Mouse (Mus musculus) 3T3-L1 (cell line): Measurements from ENCODE around the gene Lrp6.
A peak's percentile ranks its signal among the peaks of the same experiment; 100 is the strongest.

ENCODE experiments used
- DNase-seq: peaks from one replicate; pipeline ENCODE4 v3.0.0-alpha.2; 2015; ENCODE audit warnings: low read depth, low spot score

Gene Lrp6

DNA sequence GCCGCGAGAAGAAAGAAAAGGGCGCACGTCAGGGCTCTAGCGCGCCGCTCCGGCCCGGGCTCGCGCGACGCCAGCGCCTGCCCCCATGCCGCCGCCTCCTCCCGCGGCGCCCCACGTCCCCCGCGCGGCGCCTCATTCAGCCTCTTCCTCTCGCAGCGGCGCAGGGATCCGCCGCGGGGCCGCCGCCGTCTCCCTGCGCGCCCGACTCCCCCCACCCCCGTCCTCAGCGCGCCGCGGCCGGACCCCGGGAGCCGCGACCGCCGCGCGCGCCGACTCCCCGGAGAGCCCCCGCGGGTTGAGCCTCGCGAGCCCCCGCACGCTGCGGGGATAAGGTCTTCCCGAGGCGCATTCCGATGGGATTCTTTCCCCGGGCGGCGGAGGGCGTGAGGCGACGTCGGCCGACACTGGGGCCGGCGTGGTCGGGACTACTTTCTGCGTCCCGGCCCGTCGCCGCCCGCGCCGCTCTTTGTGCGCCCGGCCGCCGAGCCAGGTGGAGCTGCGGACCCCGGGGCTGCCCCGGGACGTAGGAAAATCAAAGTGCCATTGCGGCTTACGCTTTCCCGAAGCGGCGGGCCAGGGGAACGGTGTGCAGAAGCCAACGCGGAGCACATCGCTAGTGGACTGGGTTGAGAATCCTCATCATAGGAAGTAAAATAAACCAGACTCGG lies at the start of gene Lrp6:
Gene Lrp6 (minus strand): TSS at position 148 of the 668 bp plus-strand sequence.
- peak; percentile 77 for DNase-seq

GRCm38 (mm10) chr6:134614723-134615648 lies 48.2 kb upstream of the Lrp6 start:
- peak; percentile 97 for DNase-seq

DNA sequence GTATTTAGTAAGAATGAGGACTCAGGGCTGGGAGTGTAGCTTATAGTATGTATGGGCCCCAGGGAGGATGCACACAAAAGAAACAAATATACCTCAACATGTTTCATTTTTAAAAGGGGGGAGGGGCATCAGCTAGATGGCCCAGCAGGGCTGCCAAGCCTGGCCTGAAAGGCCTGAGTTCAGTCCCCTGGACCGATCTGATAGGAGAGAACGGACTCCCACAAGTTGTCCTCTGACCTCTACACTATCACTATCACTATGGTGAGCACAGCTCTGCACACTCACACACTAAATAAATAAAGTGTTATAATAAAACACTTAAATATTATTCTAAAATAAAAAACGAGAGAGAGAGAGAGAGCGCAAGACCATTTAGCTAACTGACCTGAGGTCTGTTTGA lies 47.6 kb upstream of the Lrp6 start:
- no peak for DNase-seq

GRCm38 (mm10) chr6:134611896-134612295 lies 45.1 kb upstream of the Lrp6 start:
- no peak for DNase-seq

DNA sequence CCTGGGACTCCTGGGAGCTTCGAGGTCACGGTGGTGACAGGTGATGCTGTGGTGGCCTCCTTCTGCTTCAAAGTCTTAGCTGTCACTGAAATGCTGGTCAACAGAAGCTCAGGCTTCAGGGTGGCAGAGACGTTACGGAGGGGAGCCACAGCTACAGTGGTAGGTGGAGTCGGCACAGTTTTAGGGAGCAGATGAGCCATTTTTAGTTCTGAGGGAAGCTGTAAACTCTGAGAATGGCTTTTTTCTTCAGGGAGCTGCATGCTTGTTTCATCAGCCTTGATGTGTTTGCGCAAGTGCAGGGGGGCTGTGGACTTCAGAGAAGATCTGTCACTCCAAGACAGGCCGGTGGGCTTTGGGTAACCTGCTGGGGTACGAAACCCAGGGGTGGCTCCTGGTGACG lies 43.6 kb upstream of the Lrp6 start:
- DNase-seq = no peak

GRCm38 (mm10) chr6:134606949-134607746 lies 40.4 kb upstream of the Lrp6 start:
- DNase-seq = peak; percentile 81

- DNase-seq = no peak
Measured at GRCm38 (mm10) chr6:134606540-134606939, 39.8 kb upstream of the Lrp6 start.

GRCm38 (mm10) chr6:134605196-134605595 lies 38.4 kb upstream of the Lrp6 start:
- no peak for DNase-seq

DNA sequence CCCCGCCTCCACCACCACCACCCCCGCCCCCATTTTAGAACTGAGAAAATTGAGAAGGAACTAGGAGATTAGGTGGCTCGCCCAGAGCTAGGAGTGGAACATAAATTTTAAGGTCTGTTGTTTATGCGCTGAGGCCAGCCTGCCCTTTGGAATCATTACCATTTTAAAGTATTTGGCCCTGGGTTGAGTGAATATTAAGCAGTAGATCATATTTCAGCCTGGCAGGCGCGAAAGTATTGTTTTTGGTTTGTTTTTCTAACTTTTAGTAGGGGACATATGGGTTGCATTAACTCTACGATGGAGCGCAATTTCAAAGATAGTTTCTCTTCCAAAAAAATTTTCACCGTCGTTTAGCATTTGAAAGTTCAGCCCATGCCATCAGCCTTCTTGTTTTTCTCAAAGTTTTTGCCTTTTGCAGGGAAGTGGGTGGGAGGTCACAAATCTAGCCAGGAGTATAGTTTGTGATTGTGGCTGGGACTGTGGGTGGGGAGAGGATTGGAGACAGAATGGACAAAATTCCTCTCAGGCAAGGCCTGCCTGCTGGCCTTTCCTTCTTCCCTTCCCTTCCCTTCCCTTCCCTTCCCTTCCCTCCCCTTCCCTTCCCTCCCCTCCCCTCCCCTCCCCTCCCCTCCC lies 35.7 kb upstream of the Lrp6 start:
- peak; percentile 84 for DNase-seq

- DNase-seq = peak; percentile 50
Measured at GRCm38 (mm10) chr6:134601766-134602165, 35.0 kb upstream of the Lrp6 start.

DNA sequence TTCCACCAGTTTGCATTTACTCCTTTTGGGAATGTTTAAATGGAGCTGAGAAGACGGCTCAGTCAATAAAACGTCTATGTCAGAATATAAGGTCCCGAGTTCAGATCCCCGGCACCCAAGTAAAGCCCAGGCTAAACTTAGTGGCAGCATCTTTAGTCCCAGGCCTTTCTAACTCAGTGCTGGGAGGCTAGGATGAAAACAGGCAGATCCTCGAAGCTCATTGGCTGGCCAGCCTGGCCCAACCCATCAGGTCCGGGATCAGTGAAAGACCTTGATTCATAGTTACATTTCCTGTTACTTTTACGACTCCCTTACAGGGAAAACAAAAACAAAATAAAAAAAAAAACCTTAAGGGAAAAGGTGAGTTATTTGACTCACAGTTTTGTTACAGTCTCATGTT lies 34.4 kb upstream of the Lrp6 start:
- DNase-seq = no peak

DNA sequence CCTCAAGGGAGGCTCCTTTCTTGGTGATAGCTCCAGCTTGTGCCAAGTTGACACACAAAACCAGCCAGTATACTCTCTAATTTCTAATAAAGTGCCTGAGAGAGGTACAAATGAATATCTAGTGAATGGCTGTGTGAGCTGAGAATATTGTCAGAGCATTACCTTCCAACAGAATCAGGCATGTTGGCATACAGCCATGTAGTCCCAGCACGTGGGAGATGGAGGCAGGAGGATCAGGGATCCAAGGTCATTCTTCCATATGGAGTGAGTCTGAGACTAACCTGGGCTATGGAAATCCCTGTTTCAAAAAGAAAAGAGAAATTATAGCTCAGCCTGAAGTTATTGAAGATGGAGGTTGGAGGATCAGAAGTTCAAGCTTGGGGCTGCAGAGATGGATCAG lies 32.5 kb upstream of the Lrp6 start:
- DNase-seq = no peak

GRCm38 (mm10) chr6:134597651-134598229 lies 31.0 kb upstream of the Lrp6 start:
- DNase-seq = no peak

GRCm38 (mm10) chr6:134594569-134595442 lies 28.0 kb upstream of the Lrp6 start:
- no peak for DNase-seq

DNA sequence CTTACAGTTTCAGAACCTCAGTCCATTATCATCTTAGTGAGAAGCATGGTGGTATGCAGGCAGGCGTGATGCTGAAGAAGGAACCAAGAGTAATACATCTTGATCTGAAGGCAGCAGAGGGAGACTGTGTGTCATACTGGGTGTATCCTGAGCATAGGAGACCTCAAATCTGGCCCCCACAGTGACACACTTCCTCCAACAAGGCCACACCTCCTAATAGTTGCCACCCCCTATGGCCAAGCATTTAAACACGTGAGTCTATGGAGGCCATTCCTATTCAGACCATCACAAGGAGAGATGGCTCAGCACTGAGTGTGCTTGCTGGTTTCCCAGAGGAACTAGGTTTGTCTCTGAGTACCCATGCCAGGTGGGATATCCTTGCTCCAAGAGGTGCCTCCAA lies 24.8 kb upstream of the Lrp6 start:
- peak; percentile 40 for DNase-seq

GRCm38 (mm10) chr6:134586241-134586640 lies 19.5 kb upstream of the Lrp6 start:
- DNase-seq = no peak

- no peak for DNase-seq
Measured at GRCm38 (mm10) chr6:134584616-134585015, 17.9 kb upstream of the Lrp6 start.

GRCm38 (mm10) chr6:134582110-134582509 lies 15.3 kb upstream of the Lrp6 start:
- no peak for DNase-seq

DNA sequence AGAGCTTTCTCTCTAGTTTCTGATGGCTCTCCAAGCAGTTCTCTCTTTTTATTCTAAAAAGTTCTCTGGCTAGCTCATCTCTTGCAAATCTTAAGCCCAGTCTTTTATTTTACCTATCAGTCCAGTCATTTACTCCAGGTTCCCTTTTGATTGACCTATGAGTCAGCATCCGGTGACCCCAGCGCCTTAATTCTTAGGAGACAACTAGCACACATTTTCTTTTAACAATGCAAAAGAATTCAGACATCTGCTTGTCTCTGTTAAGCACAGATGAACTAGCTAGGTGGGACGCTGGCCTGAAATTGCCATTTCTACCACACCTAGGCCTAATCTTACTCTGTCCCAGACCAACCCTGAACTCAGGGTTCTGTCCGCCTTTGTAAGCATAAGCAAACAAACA lies 12.7 kb upstream of the Lrp6 start:
- no peak for DNase-seq

DNA sequence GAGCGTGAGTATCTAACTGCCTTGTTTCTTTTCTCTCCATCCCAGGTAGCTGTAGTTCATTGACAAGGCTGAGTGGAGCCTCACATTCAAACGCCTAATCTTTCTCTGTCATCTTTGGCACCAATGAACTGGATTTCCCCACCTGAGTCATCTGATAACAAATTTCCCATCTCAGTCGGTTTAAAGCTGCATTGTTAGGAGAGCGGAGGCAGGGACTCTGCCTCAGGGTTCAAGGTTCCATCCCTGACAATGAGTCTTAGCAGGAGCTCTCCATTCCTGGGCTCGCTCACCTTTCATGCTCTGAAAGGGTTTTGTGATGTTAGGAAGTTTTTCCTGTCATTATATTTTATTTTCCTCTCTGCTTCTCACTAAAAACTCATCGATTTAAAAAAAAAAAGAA lies 11.3 kb upstream of the Lrp6 start:
- DNase-seq = no peak
